Mouse (Mus musculus) ES-E14 (cell line): ENCODE data around the gene Taf15. TPM values are rescaled to one million over a fixed set of nuclear protein-coding genes. Genes with fewer than 3 reads are reported as not detected.

ENCODE experiments used
- DNase-seq: peaks from one replicate; pipeline ENCODE4 v3.0.0-alpha.2; 2013; ENCODE audit warnings: low read depth, low spot score
- H3K27ac ChIP-seq: 2 replicates; pipeline ENCODE4 v1.5.1; 2012; ENCODE audit warnings: low read depth, mild to moderate bottlenecking, low read length, moderate library complexity, mixed read lengths; ENCODE audit not compliant: poor library complexity, insufficient read depth, severe bottlenecking
- H3K36me3 ChIP-seq: 2 replicates; pipeline ENCODE4 v1.6.1; 2012; ENCODE audit warnings: mild to moderate bottlenecking, low read length, moderate library complexity, mixed read lengths; ENCODE audit not compliant: control insufficient read depth, poor library complexity, insufficient read depth, severe bottlenecking
- H3K4me1 ChIP-seq, 2 experiments: fragments of 150-350 bp in 1 of 2; sonication (generic) in 1 of 2; 2 replicates each; pipeline ENCODE4 v1.6.1; 2012; ENCODE audit warnings: low read length in 2 of 2, mild to moderate bottlenecking in 1 of 2, mixed read lengths in 1 of 2; ENCODE audit not compliant: control insufficient read depth in 2 of 2, insufficient read depth in 2 of 2, poor library complexity in 1 of 2
- H3K4me3 ChIP-seq, 2 experiments: fragments of 150-350 bp in 1 of 2; sonication (generic) in 1 of 2; 2 replicates each; pipeline ENCODE4 v1.5.1; 2012; ENCODE audit warnings: low read length in 2 of 2, low read depth in 1 of 2, mild to moderate bottlenecking in 1 of 2, mixed read lengths in 1 of 2; ENCODE audit not compliant: insufficient read depth in 1 of 2, poor library complexity in 1 of 2, severe bottlenecking in 1 of 2
- H3K9ac ChIP-seq: 2 replicates; pipeline ENCODE4 v1.6.1; 2012; ENCODE audit warnings: low read depth, mild to moderate bottlenecking, low read length, mixed read lengths; ENCODE audit not compliant: poor library complexity, insufficient read depth, severe bottlenecking
- H3K9me3 ChIP-seq: fragments of 150-350 bp; sonication (generic); 2 replicates; pipeline ENCODE4 v1.6.1; 2012; ENCODE audit warnings: low read depth, mild to moderate bottlenecking, low read length; ENCODE audit not compliant: control insufficient read depth, insufficient read depth
- CHD2 ChIP-seq: IDR thresholded peaks from 2 replicates; pipeline ENCODE4 v1.6.1; 2014; ENCODE audit warnings: mild to moderate bottlenecking, low read depth, low read length, inconsistent platforms
- HCFC1 ChIP-seq: IDR thresholded peaks from 2 replicates; pipeline ENCODE4 v1.6.1; 2012; ENCODE audit warnings: low read length, inconsistent platforms, borderline replicate concordance; ENCODE audit not compliant: insufficient read depth
- MAFK ChIP-seq: IDR thresholded peaks from 2 replicates; pipeline ENCODE4 v1.6.1; 2014; ENCODE audit warnings: mild to moderate bottlenecking, low read depth, low read length, inconsistent platforms; ENCODE audit not compliant: insufficient read depth
- ZC3H11A ChIP-seq: IDR thresholded peaks from 2 replicates; pipeline ENCODE4 v1.6.1; 2012; ENCODE audit warnings: low read depth, mild to moderate bottlenecking, inconsistent platforms, low read length, borderline replicate concordance
- ZNF384 ChIP-seq: IDR thresholded peaks from 2 replicates; pipeline ENCODE4 v1.6.1; 2012; ENCODE audit warnings: low read depth, low read length, inconsistent platforms
- in situ Hi-C, 2 experiments: fragments of 600-800 bp; cut with MboI; formaldehyde crosslinking; loops; one replicate each; pipeline ENCODE4 v1.15.1; 2025; ENCODE audit warnings: low sequenced_read_pairs in 2 of 2, inconsistent platforms in 1 of 2; ENCODE audit not compliant: unreplicated experiment in 2 of 2
- total RNA-seq: library from RNA; depleted of rRNA; stranded (reverse); fragments of 300-350 nt; gene quantifications from 2 replicates; pipeline ENCODE4 v1.2.3, GENCODE M21; 2012

Gene Taf15
- total RNA-seq, 1 experiment: 53.8 TPM

DNA sequence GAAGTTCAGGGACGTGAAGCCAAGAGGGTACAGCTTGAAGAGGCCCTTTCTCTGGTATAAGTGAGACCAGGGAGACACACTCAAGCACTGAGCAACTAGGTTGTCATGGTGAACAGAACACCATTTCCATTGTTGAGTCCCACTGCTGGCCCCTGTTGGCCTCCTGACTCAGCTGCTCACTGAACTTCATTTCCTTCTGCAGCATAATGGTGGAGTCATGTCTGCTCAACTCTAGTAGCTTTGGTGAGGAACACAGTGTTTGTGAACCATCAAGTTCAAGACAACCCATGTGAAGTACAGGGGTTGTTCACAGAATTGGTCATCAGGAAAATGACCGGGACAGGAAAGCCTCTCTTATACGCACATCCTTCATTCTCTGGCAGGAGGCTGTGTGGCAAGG lies 49.2 kb downstream of the Taf15 start, which contains the start of gene Heatr9:
Gene Heatr9 (minus strand): TSS at position 101 of the 400 bp plus-strand sequence.
- Histone ChIP-seq H3K4me3 (no peak within 1 kb of the TSS), H3K36me3 (no peaks in the 10 kb centered on the region), H3K9ac (no peak within 1 kb of the TSS), H3K4me1 (peaks cover 0 to 7% of the 10 kb centered on the region in 2 experiments; a peak in 1 of 4 replicates), H3K27ac (no peak within 1 kb of the TSS), H3K9me3 (no peaks in the 10 kb centered on the region)
- in situ Hi-C loops: no loop called here
- DNase-seq: no peak
- TF ChIP-seq CHD2 (no peak), ZNF384 (no peak), HCFC1 (no peak), ZC3H11A (no peak), MAFK (no peak)

DNA sequence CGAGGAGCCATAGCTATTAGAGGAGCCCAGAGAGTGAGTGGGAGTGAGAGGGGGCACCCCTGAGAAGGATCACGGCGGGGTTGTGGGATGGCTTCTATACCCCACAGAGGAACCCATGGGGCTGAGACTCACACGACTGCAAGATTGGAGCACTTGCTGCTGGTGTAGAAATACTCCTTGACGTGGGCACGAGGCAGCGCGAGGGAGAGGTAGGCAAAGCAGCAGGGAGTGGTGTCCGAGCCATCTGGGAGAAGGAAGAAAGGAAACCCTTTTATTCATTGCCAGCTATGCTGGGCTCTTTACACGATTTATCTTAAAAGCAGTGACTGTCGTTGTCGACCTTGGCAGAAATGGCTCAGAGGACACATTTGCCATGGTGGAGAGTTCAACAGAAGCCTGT lies 56.1 kb downstream of the Taf15 start:
- no peak for DNase-seq
- in situ Hi-C loops: no loop called here
- Histone ChIP-seq H3K27ac (no peak overlapping the region), H3K4me1 (no peaks in the 10 kb centered on the region), H3K9me3 (no peaks in the 10 kb centered on the region), H3K36me3 (no peaks in the 10 kb centered on the region), H3K9ac (no peak overlapping the region), H3K4me3 (no peak overlapping the region)
- TF ChIP-seq HCFC1 (no peak), ZNF384 (no peak), CHD2 (no peak), MAFK (no peak), ZC3H11A (no peak)

DNA sequence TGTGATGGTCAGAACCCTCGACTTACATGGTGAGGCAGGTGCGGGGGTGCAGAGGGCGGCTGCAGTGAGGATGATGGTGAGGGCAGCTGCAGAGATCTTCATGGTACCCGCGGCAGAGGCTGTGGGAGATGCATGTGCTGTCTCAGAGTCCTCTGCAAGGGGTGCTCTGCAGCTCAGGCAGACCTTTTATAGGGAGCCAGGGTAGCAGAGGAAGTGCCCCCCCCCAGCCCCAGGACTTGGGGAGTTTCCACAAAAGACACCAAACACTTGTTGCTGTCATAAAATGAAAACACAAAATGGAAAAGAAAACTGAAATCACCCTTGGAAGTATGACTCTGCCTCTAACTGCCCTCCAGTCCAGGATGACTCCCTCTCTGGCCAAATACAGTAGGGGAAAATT lies 57.5 kb downstream of the Taf15 start, which contains the start of gene Ccl5:
Gene Ccl5 (minus strand): TSS at position 159 of the 400 bp plus-strand sequence.
- Histone ChIP-seq H3K36me3 (no peaks in the 10 kb centered on the region), H3K4me3 (no peak within 1 kb of the TSS), H3K9ac (no peak within 1 kb of the TSS), H3K4me1 (peaks cover 0 to 2% of the 10 kb centered on the region in 2 experiments; a peak in 1 of 4 replicates), H3K27ac (no peak within 1 kb of the TSS), H3K9me3 (no peaks in the 10 kb centered on the region)
- DNase-seq: no peak
- no peak for TF ChIP-seq ZNF384
- no peak for TF ChIP-seq ZC3H11A
- no peak for TF ChIP-seq MAFK
- TF ChIP-seq HCFC1: no peak
- no peak for TF ChIP-seq CHD2
- in situ Hi-C loops: no loop called here

DNA sequence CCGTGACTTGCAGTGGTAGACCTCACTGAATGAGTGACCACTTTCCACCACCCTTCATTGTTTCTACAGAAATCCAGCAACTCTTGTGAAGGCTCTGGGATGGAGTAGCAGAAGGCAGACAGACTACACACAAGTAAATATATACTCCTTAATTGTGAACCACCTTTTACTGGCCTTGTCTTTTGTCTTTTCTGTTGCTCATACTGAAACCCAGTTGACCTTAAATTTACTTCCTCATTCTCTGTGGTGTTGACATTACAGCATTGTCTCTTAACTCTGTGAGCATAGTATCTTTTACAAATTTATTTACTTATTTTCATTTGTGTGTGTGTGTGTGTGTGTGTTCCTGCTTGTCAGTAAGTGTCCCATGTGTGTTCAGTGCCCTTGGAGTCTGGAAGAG lies 60.3 kb downstream of the Taf15 start:
- in situ Hi-C loops: no loop called here
- TF ChIP-seq HCFC1 (no peak), MAFK (no peak), ZNF384 (no peak)
- no peak overlapping the region for H3K4me3 ChIP-seq
- peaks cover 0 to 2% of the 10 kb centered on the region in 2 experiments; a peak in 1 of 4 replicates for H3K4me1 ChIP-seq
- no peaks in the 10 kb centered on the region for H3K36me3 ChIP-seq
- H3K27ac ChIP-seq: no peak overlapping the region
- H3K9ac ChIP-seq: no peak overlapping the region
- DNase-seq: no peak
- no peaks in the 10 kb centered on the region for H3K9me3 ChIP-seq

DNA sequence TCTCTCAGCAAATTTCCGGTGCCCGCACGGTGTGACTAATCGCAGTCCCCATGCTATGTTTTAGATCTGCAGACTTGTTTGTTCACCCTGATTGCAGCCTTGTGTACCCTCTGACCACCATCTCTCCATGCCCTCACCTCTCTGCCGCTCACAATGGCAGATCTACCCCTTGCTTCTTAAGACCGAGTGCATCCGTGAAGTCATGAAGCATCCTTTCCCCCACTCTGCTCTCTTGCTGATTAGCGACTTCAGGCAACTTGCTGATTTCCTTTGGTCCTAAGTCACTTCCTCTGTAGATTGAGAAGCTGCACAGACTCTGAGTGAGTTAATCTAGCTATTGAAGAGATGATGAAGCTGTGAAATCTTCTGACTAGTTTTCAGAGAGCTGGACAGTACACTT lies 61.3 kb downstream of the Taf15 start:
- Histone ChIP-seq H3K27ac (no peak overlapping the region), H3K9me3 (no peaks in the 10 kb centered on the region), H3K4me3 (no peak overlapping the region), H3K9ac (no peak overlapping the region), H3K4me1 (peaks cover 0 to 2% of the 10 kb centered on the region in 2 experiments; a peak in 1 of 4 replicates), H3K36me3 (no peaks in the 10 kb centered on the region)
- no peak for TF ChIP-seq HCFC1
- no peak for TF ChIP-seq ZNF384
- no peak for TF ChIP-seq ZC3H11A
- TF ChIP-seq MAFK: no peak
- TF ChIP-seq CHD2: no peak
- DNase-seq: no peak
- in situ Hi-C loops: no loop called here
